Mouse (Mus musculus) brain, adult 2 months (tissue): ENCODE measurements around the gene Tbc1d19.
A peak's percentile ranks its signal among the peaks of the same experiment; 100 is the strongest.

Experiments used
- DNase-seq: peaks from one replicate; pipeline ENCODE4 v3.0.0; 2011; ENCODE audit warnings: low read depth, low spot score

The Tbc1d19 gene

GRCm38 (mm10) chr5:53809115-53809991 is at the start of gene Tbc1d19:
Gene Tbc1d19, plus strand, starts transcription at chr5:53809606.
- peak; percentile 95 for DNase-seq

- no peak for DNase-seq
These were observed 49.5 kb upstream of the Tbc1d19 start for GRCm38 (mm10) chr5:53759912-53760311.

- DNase-seq, result peak; percentile 28
These were observed 48.5 kb upstream of the Tbc1d19 start for GRCm38 (mm10) chr5:53760914-53761313.

- DNase-seq, result no peak
These were observed 48.1 kb upstream of the Tbc1d19 start for GRCm38 (mm10) chr5:53761346-53761745.

- DNase-seq, result peak; percentile 43
These were observed 24.4 kb upstream of the Tbc1d19 start for GRCm38 (mm10) chr5:53784818-53785520.

- no peak for DNase-seq
These were observed 8.0 kb upstream of the Tbc1d19 start for GRCm38 (mm10) chr5:53801379-53801778.

GRCm38 (mm10) chr5:53819711-53820110 is 10.3 kb downstream of the Tbc1d19 start:
- no peak for DNase-seq

GRCm38 (mm10) chr5:53825886-53826285 is 16.5 kb downstream of the Tbc1d19 start:
- DNase-seq, result no peak

- peak; percentile 12 for DNase-seq
These were observed 25.1 kb downstream of the Tbc1d19 start for GRCm38 (mm10) chr5:53834489-53834888.

- DNase-seq, result no peak
These were observed 31.9 kb downstream of the Tbc1d19 start for GRCm38 (mm10) chr5:53841256-53841655.

- peak; percentile 59 for DNase-seq
These were observed 39.0 kb downstream of the Tbc1d19 start for GRCm38 (mm10) chr5:53848294-53848942.

GRCm38 (mm10) chr5:53852574-53852973 is 43.2 kb downstream of the Tbc1d19 start:
- no peak for DNase-seq

- DNase-seq, result no peak
These were observed 45.2 kb downstream of the Tbc1d19 start for GRCm38 (mm10) chr5:53854561-53854960.

GRCm38 (mm10) chr5:53856011-53856410 is 46.6 kb downstream of the Tbc1d19 start:
- DNase-seq, result peak; percentile 43

- DNase-seq, result no peak
These were observed 55.7 kb downstream of the Tbc1d19 start for GRCm38 (mm10) chr5:53865146-53865545.

GRCm38 (mm10) chr5:53865991-53866390 is 56.6 kb downstream of the Tbc1d19 start:
- no peak for DNase-seq

GRCm38 (mm10) chr5:53871665-53872312 is 62.4 kb downstream of the Tbc1d19 start:
- peak; percentile 84 for DNase-seq

GRCm38 (mm10) chr5:53874966-53875365 is 65.6 kb downstream of the Tbc1d19 start:
- no peak for DNase-seq

- no peak for DNase-seq
These were observed 71.3 kb downstream of the Tbc1d19 start for GRCm38 (mm10) chr5:53880724-53881123.

- DNase-seq, result peak; percentile 30
These were observed 72.1 kb downstream of the Tbc1d19 start for GRCm38 (mm10) chr5:53881381-53881990.

GRCm38 (mm10) chr5:53901406-53901805 is 92.0 kb downstream of the Tbc1d19 start:
- DNase-seq, result no peak
